Mouse (Mus musculus): ENCODE data around the gene Thy1.

Thy1 gene

DNA sequence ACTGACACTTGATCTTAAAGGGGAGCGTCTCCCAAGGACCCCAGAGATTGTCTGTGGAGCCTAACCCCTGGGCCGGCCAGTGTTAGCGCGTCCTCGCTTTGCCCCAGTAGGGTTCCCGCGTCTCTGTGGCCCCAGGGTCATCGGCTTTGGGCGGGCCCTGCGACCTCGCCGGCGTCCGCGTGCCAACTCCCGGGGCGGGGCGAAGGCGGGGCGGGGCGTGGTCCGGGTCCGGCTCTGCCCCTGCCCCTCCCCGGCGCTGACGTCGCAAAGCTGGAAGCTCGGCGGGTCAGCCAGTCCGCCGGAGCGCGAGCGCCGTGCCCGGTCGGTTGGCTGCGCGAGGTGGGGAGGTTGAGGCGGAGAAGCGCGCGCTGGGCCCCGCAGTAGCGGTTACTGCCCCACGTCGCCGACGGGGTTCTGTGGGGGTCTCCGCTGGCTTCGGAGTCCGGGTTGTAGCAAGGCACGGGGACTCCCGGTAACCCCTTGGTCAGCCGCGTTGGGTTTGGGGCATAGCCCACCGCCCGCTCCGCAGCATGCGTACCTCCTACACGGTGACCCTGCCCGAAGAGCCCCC, 41.6 kb downstream of the Thy1 start:
- DNase-seq = peak; percentile 98

DNA sequence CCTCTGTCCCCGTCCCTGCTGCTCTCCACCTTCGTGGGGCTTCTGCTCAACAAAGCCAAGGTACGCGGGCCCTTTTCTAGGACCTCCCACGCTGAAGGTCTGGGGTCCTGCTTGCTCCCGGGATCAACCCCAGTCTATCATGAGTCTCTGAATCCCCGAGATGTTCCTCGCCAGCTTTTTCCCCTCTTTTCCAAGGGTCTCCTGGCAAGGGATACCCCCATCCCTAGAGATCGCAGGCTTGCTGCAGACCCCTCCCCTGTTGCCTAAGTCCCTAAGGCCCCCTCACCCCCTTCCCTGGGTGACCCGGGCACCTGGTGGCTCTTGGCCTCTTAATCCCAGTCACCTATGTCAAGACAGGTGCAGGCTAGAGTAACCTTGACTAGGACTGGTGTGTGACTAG, 42.1 kb downstream of the Thy1 start:
- no peak for DNase-seq

DNA sequence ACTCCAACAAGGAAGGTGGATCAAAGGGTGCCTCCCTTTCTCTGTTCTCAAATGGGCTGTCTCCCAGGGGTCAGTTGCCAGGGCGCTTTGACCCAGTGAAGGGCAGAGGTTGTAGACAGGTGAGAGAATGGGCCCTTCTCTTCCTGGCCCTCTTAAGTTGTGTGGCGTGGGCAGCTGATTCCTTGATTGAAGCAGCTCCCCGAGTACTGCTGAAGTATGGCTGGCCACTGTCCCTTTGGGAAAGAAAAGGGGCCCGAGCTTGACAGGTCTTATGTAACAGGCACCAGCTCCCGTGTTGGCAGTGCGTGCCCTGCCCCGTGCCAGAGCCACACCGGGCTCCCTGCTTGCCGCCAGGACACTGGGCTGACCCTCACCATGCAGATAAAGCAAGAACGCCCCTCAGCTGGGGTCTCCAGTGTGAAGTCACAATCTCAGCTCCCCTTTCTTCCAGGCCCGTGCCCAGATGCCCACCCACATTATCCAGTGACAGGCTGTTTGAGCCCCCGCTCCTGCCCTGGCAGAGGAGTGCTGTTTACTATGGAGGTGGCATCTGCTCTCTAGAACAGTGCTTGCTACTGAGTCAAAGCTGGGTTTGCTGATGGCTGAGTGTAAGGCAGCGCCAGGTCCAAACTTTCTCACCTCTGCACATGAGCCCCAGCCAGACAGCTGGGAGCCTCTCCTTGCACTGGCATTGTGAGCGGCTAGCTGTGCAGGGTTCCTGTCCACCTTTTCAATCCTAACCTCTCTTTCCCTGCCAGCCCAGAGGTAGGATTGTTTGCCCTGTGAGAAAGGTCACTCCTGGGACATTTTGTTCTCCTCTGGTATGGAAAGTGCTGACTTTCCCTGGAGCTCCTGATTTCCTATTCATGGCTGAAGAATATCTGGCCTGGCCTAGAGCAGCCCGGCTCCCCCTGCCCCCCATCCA, 42.8 kb downstream of the Thy1 start:
- DNase-seq = peak; percentile 91

DNA sequence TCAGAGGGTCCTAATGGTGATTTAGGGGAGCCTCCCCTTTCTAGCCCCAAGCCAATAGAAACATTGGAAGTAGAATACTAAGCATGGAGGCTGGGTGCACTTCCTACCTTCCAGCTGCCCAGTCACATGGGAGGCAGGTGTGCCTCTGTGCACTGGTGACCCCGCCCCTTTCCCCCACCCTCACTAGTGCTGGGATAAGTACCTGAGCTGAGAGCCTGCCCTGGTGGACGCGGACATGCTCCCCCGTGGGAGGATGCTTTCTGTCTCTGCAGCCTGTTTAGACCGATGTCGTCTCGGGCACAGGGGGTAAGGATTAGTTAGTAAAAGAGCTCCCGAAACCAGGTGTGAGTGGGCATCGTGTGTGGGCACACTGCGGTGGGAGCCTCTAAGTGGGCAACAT, 43.8 kb downstream of the Thy1 start:
- DNase-seq = peak; percentile 76

DNA sequence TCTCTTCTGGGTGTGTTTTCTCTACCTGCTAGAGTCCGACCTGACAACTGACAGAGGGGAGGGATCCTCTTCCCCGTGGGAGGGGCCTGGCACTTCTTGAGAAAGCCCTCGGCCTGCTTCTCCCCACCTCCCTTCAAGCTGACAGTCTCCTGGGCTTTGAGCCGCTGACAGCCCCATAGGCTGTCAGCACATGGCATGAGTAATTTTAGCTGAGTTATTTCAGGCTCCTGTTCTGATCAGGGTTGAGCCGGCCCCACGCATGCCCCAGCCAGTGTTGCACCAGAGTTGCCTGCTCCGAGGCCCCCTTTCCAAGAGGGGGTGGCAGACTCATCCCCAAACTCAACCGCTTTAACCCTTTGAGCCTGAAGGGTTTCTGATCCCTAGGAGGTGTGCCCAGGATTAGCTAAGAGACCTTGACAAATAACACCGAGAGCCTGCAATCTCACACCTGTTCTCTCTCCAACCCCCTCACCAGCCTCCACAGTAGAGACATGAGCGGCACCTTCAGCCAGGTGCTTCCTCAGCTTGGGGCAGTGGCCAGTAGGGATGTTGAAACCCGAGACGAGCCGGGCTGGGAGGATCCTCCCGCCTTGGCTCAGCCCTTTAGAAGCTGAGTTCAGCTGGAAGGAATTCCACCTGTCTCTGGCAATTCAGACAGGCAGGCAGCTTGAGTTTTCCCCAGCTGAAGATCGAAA, 44.7 kb downstream of the Thy1 start:
- DNase-seq = peak; percentile 65

DNA sequence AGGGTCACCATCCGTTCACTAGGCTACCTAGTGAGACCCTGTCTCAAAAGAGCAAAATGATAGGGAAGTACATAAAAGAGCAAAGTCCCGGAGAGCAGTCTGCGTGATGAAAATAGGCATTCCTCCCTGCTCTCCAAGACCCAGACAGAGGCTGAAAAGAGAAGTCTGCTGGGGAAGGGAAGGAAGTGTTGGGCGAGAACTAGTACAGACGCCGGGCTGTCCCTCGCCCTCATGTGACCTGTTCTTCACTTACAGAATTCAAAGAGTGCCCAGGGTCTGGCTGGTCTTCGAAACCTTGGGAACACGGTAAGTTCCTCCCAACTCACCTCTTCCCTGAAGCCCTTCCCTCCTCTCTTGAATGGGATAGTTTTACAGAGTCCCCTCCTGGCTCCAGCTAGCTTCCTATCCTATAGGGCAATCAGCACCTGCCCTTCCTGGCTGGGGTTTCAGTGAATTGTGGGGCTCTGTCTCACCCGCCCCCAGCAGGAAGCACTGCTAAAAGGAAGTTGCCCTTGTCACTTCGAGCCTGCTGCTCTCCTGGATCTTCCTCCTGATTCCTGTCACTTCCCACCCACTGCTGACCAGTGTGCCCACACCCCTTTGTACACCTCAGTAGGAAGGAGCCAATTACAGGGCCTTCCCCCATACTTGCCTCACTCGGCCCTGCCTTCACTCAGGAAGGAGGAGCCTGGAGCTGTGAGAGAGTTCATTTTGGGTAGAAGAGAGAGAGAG, 45.9 kb downstream of the Thy1 start:
- no peak for DNase-seq

DNA sequence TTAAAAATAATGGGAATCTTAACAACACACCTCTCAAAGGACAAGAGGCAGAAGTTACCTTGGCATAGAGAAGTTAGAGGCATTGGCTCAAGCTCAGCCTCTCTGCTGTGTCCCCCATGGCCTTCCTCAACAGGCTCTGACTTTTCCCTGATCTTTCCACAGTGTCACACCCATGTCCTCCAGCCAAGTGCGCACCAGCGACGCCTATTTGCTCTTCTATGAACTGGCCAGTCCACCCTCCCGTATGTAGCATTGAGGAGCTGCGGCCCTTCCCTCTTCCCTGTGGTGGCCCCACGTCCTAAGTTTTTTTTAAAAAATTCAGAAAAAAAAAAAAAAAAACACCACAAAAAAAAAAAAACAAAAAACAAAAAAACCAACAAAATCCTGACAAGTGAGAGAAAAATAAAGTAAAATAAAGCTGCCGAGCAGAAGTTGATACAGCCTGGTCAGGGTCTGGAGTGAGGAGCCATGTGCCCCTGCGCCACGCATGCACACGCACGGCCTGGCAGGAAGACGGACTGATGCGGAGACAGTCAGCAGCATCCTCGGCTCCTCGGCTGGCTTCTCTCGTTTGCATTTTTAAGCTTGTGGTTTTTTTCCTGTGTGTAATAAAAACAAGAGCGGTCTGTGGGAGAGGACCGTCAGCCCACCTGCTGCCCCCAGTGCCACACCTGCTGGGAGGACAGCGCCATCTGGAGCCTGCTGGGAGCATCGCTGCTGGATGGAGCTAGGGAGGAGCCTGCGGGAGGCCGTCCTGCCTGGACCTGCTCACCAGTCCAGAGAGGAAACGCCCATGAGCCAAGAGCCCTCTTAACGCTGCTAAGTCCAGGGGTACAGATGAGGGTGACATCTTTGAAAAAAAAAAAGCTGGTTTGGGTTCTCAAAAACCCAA, 50.7 kb downstream of the Thy1 start:
- peak; percentile 86 for DNase-seq

DNA sequence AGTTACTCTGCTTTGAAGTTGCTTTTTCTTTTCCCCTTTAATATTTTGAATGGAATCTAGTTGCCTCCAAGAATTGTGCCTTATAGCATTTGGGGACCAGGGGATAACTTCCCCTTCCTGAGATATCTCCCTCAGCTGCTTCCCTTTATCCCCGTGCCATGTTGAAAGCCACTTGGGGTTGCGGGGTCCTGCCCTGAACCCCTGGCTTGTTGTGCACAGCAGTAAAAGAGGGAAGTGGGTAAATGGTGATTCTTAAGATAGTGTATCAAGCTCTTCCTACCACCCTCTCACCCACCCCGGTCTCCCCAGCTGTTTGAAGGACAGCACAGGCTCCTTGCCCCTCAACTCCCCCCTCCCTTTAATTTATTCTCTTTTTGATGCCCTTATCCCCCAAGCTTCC, 51.6 kb downstream of the Thy1 start:
- no peak for DNase-seq

DNA sequence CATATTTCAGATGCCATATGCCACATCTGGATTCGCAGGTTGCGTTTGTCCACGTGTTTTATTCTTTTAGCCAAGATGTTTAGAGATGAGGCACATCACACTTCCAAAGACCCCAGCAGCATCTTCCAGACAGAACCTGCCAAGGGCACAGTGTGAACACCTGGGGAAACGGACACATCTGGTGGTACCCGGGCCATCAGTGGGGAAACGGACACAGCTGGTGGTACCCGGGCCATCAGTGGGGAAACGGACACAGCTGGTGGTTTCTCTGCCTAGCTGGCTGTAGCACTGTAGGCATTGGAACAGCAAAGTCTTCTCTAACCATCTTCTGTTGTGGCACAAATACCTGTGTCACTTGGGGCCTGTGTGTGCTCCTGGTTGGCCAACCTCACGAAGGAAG, 52.6 kb downstream of the Thy1 start:
- no peak for DNase-seq

DNA sequence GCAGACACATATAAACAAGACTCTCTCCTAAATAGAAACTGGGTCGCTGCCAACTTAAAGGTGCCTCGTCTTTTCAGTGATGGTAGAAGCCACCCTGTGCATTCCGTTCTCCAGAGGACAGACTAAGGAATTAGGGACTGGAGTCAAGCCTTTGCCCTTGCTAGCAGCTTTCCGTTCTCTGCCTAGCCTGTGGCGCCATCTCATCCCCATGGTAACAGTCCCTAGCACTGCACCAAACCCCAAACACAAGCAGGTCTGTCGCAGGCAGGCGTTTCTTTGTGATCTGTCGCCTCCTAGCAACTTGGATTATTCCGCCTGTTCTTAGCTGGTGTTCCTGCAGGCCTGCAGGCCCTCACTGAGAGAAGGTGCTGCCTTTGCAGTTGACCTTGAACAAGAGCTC, 53.4 kb downstream of the Thy1 start:
- DNase-seq = peak; percentile 58
